Mouse (Mus musculus): ENCODE results near the gene 9530002B09Rik. TPM values are rescaled to one million over a fixed set of nuclear protein-coding genes. Genes with fewer than 3 reads are reported as not detected.

Gene 9530002B09Rik
- total RNA-seq (2014; fragmentation: Nextera tagmentation) = not detected in 2 replicates
- total RNA-seq (2017) = not detected in 2 replicates
- polyA plus RNA-seq (2012) = not detected in 2 replicates

DNA sequence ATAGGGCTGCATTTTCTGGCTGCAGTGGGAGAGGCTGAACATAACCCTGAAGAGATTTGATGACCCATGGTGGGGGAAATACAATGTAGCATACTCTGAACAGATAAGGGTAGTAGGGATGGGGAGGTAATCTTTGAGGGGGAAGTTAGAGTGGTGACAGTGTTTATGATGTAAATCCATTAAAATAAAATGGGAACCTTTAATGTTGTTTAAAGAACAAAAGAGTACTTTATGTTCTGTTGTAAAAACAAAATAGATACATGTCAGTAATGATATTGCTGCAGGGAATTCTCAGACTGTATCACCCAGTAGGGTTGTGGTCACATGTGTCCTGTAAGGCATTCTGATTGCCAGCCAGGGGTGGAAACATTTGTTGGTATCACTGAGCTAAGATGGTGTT lies at the start of gene 9530002B09Rik:
Gene 9530002B09Rik, plus strand, starts transcription at position 301 of the 400 bp plus-strand sequence.
- H3K36me3 ChIP-seq (replicated peaks) = no peaks in the 10 kb centered on the region
- no peak for ATAC-seq (ENCODE audit: extremely low read depth, insufficient number of reproducible peaks, low FRiP score, poor library complexity, severe bottlenecking)
- DNase-seq (ENCODE audit: low spot score) = no peak
- no peak within 1 kb of the TSS for H3K4me3 ChIP-seq (ENCODE audit: low read depth, low read length)
- peaks cover 14% of the 10 kb centered on the region for H3K9me3 ChIP-seq (replicated peaks)
- TF ChIP-seq POLR2AphosphoS5 (IDR thresholded peaks at IDR 0.05; ENCODE audit: insufficient replicate concordance, low read depth, low read length) (no peak), GATA1 (IDR thresholded peaks at IDR 0.05; ENCODE audit: borderline replicate concordance, low read length) (no peak), GATA2 (IDR thresholded peaks at IDR 0.05; ENCODE audit: borderline replicate concordance, low read depth, low read length) (no peak), TAL1 (conservative IDR thresholded peaks at IDR 0.05; ENCODE audit: low read depth, low read length) (no peak), CTCF (IDR thresholded peaks at IDR 0.05; ENCODE audit: low read depth, low read length) (no peak)
- no peaks in the 10 kb centered on the region for H3K4me1 ChIP-seq (ENCODE audit: insufficient read depth, low read depth, low read length)
- H3K27me3 ChIP-seq (ENCODE audit: insufficient read depth, low read length) = no peaks in the 10 kb centered on the region

Other genes with a start within 250 kb of the 9530002B09Rik start
- gene Ppt1, start 147.0 kb downstream of the 9530002B09Rik start, total RNA-seq (2014; fragmentation: Nextera tagmentation) = 70.4 and 70.9 TPM in 2 replicates
- 52.0 and 56.7 TPM in 2 replicates for gene Ppt1, start 147.0 kb downstream of the 9530002B09Rik start, total RNA-seq (2017)
- gene Ppt1, start 147.0 kb downstream of the 9530002B09Rik start, polyA plus RNA-seq (2012) = 6.6 and 9.3 TPM in 2 replicates
- gene Cap1, start 196.8 kb downstream of the 9530002B09Rik start, total RNA-seq (2014; fragmentation: Nextera tagmentation) = 186 and 190 TPM in 2 replicates
- gene Cap1, start 196.8 kb downstream of the 9530002B09Rik start, total RNA-seq (2017) = 230 and 256 TPM in 2 replicates
- gene Cap1, start 196.8 kb downstream of the 9530002B09Rik start, polyA plus RNA-seq (2012) = 21.1 and 28.2 TPM in 2 replicates

All from G1E (cell line).